Mouse (Mus musculus): ENCODE measurements at regions not wholly inside any gene's neighbourhood (a gene's known extent, or its start where the extent isn't known, plus 50 kb on each side); places are given as distances from the start of the nearest gene placed in this dataset.

DNA sequence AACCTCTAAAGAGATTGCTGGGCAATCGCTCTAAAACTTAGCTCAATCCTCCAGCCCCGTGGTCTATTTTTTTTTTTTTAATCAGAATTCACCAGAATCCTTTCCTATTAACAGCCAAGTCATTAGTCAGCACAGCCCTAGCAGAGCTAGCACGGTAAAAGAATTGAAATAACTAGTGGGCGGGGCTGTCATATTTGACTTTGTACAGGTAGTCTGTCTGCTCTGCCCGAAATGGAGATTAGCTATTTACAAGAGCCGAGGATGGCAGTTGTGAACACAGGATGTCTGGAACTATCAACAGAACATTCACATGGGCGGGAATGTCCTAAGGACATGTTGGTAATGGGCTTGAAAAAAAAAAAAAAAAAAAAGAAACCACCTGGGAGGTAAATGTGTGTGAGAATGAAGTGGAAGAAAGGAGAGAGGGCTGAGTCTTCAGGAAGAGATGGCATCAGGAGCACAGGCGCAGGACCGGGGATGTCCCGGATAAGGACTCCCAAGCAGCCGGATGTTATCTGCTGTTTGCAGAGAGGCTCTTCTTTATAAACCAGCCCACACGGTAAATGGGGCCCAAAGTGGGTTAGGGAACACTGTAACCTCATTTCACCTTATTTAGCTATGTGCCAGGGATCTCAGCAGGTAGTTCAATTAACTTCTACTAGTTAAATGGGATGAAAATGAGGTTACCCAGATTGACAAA is 283.8 kb upstream of the Adgrl2 start:
- intact Hi-C loops (cut with DNase I): no loop called here

DNA sequence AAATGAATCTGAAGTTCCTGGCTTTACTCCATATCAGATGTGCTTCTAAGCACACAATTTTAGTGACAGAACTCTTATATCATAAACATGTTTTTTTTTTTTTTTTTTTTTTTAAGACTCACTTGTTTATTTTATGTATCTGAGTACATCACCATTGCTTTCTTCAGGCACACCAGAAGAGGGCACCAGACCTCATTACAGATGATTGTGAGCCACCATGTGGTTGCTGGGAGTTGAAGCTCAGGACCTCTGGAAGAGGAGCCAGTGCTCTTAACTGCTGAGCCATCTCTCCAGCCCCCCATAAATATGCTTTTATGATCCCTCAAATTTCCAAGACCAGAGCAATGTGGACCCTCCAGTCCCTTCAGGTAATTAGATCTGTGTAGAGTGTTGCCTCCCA is 280.1 kb upstream of the Adgrl2 start:
- intact Hi-C loops (cut with DNase I): no loop called here
- DNase-seq (ENCODE audit: low spot score in 2 of 2): no peak

More for the DNA sequence above, 283.8 kb upstream of the Adgrl2 start:
- no peak for DNase-seq (ENCODE audit: low spot score in 2 of 2)

DNA sequence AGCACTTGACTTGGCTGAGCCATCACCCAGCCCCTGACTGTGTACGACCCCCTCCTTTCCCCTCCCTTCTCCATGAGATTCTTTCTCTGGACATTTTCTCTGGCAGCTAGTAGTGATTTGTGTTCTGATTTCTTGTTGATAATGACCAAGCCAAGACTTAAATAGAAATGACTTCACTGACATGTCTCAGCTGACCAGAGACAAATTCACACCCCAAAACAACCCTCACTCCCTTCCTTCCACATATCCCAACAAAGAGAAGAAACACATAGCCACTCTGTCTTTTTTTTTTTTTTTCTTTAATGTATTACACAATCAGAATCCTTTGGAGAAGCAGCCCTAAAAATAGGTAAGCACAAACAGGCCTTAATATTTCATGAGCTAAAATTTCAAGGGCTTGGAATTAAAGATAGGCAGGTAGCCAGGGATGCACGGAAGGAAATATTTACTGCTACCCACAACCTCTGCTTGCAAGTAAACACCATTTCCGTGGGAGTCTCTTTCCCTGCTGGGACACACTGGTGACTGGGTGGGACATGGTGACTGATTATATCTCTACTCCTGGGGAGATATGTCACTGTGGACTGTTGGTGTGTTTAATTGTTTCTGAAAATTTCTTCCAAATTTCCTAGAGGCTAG is 272.1 kb upstream of the Adgrl2 start:
- DNase-seq (ENCODE audit: low spot score in 2 of 2): no peak
- intact Hi-C loops (cut with DNase I): no loop called here

DNA sequence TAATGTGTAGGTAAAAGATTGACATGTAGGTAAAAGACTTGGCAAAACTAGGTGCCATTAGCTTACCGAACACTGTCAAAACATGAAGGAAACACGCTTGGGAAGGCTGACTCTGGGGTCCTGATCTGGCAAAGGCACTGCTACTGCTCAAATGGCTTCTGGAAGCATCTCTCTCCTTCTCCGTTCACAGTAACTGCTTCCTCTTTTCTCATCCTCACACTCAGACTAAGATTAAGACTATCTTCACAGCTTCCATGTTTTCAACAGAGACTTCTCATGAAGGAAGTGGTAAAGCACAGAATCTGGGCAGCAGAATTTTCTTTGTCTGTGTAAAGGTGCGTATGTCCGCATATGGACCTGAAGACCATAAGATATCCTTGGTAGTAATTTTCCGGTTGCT is 271.4 kb upstream of the Adgrl2 start:
- DNase-seq (ENCODE audit: low spot score in 2 of 2): no peak
- intact Hi-C loops (cut with DNase I): no loop called here

DNA sequence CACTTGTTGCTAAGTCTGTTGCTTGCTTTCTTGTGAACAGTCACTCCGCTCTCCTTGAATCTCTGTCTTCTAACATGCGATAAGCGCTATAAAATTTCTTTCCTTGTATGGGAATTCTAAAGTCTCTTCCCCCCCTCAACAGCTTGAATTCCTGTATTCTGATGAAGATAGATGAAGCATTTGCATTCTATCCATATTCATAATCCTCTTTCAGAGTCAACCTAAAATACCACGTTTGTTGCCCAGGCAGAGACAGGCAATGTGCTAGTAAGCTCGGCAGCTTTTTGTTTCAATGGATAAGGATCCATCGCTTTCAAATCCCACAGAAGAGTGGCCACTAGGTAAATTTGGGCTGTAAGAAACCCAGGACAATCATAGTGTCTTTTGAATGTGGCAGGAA is 268.5 kb upstream of the Adgrl2 start:
- DNase-seq (ENCODE audit: low spot score in 2 of 2): peak in 1 of 2 experiments; percentile 38
- intact Hi-C loops (cut with DNase I): no loop called here

DNA sequence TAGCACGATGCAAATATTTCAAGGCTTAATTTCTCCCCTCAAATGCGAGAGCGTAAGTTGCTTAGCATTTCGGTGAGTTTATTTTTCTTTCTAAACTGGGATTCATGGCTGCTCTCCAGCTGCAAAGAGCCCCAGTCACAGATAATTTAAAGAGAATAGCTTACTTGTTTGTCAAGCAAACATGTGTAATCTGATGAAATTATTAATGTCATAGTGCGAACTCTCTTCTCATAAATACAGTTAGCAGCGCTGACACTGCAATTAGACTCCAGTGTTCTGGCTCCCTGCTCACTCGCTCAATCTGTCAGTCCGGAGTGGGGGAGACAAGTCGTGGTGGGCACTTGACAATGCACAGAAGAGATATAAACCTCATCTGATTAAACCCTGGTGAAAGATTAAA is 266.5 kb upstream of the Adgrl2 start:
- intact Hi-C loops (cut with DNase I): no loop called here

DNA sequence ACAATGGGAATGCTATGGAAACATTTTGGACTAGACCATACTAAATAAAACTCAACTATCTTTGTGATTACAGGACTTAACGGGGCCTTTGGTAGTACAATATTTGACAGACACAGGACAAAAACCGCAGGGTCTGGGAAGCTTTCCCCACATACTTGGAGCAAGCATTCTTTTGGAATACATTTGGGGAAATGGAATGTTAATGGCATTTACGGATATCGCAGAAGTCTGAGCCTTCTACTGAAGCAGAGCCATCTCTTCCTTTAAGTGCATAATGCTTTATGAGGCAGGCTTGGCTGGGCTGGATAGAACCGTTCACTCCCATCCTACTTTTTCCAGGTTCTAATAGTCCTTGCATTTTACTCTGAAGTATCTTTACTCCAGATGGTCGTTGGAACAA is 262.7 kb upstream of the Adgrl2 start:
- intact Hi-C loops (cut with DNase I): no loop called here

More for the DNA sequence above, 266.5 kb upstream of the Adgrl2 start:
- no peak for DNase-seq (ENCODE audit: low spot score in 2 of 2)

DNA sequence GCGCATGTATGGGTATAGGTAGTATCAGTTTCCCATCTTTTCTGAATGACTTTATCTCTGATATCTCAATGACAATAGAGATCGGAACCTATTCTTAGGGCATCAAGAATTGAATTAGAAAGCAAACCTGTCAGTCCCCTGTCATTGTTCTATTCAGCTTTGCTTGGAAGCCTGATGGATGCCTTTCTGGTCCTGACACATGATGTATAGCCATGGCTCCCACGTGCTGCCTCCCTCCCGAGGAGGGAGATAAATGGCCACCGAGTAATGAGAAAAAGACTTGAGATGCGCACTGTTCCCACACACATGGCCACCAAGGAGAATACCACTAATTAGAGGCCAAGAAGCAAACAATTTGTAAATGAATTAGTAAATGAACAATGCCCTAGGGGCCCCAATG is 261.8 kb upstream of the Adgrl2 start:
- intact Hi-C loops (cut with DNase I): no loop called here

More for the DNA sequence above, 262.7 kb upstream of the Adgrl2 start:
- DNase-seq (ENCODE audit: low spot score in 2 of 2): no peak

DNA sequence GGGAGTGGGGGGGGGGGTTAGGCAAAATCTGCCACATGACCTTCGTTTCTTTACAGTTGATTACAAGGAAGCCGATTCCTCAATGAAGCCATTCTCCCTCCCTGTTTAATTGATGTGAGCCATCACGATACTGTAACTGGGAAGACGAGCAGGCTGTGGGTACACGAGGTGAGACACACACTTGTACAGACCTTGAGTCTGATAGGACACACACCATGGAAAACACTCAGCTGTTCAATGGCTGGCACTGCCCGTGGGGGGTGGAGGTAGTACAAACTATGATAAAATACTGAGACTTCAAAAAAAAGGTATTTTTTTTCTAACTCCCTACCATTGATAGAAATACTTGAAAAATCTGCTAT is 257.3 kb upstream of the Adgrl2 start:
- DNase-seq (ENCODE audit: low spot score in 2 of 2): no peak
- intact Hi-C loops (cut with DNase I): no loop called here

More for the DNA sequence above, 261.8 kb upstream of the Adgrl2 start:
- DNase-seq (ENCODE audit: low spot score in 2 of 2): no peak

DNA sequence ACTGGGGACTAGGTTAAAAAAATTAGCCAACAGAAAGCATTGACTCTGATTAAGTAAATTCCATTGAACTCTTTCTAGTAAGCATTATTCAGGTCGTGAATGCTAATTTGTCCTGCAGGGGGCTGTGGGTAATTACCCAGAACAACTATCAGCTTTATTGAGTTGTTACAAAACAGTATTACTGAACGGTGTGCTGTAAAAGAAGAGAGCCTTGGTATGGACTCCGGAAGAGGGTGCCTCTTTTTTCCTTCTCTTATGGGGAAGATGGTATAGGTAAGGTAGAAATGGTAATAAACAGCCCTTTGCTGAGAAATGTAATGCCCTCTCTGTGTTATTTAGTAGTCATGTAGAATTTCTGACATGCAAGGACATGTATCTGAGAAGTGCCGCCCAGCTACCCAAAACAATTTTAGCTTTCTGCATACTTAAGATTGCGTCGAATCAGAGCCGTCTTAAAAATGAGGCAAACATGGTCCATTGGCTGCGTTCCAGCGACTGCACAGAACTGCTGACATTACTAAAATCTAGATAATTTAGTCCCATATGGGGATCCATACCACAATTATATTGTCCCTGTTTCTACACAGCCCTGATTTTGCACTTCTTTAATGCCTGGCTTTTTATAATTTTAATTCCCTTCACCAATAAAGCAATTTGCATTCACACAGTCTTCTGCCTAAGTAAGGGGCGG is 256.7 kb upstream of the Adgrl2 start:
- peak; percentile 48 to 64 for DNase-seq (ENCODE audit: low spot score in 2 of 2)
- intact Hi-C loops (cut with DNase I): no loop called here

DNA sequence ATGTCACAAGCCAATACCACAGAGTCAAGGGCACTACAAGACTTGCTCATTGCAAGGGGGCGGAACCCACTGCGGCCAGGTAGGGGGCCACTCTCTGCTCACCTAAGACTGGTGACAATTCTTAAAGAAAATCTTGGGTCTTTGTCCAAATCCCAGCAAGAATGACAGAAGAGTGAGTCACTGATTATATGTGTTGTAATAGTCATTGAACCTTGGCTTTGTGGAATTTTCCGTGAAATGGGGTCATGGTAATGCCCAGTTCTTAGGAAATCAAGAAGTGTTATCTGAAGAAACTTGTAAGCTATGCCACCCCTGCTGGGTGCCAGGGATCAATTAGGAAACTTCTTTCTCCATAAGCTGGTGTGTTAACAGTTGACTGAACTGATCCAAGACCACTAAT is 249.3 kb upstream of the Adgrl2 start:
- DNase-seq (ENCODE audit: low spot score in 2 of 2): no peak
- intact Hi-C loops (cut with DNase I): no loop called here

DNA sequence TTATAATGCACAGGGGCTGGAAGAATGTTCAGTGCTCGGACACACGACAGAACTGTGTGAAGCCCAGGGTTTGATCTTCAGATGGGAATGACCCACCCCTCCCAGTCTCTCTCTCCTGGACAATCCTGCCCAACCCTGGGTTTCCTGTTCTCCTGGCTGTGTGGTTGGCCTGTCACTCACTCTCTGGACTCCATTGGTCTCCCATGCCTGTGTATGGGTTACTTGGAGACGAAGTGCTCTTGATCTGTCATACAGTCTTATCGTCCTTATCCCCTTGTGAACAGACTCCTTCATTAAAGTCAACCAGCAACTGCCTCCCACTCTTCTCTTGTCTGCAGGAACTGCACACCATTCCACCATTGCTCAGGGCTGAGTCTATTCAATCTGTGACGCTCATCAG is 247.7 kb upstream of the Adgrl2 start:
- intact Hi-C loops (cut with DNase I): no loop called here
- no peak for DNase-seq (ENCODE audit: low spot score in 2 of 2)

DNA sequence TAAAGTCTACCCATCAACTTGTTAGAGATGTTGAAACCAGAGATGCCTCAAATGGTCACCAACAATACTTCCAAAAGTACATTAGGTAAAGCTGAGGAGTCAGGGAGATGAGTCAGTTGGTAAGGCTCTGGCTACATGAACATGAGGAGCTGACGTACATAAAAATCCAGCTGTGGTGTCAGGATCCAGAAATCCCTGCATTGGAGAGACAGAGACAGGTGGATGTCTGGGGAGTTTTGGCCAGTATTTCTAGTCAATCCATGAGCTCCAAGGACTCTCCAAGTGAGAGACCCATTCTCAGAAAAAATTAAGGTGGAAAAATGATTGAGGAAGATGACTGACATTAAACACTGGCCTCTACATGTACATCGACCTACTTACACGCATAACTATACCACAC is 244.8 kb upstream of the Adgrl2 start:
- intact Hi-C loops (cut with DNase I): no loop called here
- no peak for DNase-seq (ENCODE audit: low spot score in 2 of 2)

DNA sequence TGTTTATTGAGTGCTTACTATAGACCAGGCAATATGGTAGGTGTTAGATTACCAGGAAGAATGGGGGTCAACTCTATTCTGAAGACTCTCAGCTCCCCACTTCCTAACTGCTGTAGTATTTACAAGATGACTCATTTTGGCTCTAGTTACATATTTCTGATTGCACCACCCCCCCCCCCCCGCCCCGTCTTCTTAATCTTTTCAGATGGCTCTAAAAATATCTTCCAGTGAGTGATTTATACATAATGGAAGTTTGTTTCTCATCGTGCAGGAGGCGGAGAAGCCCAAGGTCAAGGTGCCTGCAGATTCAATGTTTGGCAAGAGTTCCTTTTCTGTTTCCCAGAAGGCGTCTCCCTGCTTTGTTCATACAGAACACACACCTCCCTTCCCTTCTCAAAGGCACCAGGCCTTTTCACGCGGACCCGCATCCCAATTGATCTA is 243.4 kb upstream of the Adgrl2 start:
- DNase-seq (ENCODE audit: low spot score in 2 of 2): no peak
- intact Hi-C loops (cut with DNase I): no loop called here

DNA sequence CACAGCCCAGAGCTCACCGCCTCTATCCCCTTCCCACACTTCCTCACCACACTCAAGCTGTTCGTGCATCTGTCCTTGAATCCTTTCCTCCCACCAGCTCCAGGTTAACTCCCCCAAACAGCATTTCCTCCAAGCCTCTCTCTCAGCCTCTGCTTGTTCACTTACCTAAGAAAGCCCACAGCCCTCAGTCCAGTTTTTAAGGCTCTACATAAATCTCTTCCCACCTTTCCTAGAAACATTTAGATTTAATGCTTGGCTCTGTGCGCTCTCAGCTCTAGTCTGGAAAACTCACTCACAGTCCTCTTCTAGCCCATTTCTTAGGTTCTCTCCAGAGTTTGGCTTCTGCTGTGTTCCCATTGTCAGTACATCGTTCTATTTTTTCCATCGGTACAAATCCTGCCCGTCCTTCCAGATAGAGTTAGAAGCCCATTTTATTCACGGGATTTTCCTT is 242.9 kb upstream of the Adgrl2 start:
- peak; percentile 25 to 58 for DNase-seq (ENCODE audit: low spot score in 2 of 2)
- intact Hi-C loops (cut with DNase I): no loop called here

DNA sequence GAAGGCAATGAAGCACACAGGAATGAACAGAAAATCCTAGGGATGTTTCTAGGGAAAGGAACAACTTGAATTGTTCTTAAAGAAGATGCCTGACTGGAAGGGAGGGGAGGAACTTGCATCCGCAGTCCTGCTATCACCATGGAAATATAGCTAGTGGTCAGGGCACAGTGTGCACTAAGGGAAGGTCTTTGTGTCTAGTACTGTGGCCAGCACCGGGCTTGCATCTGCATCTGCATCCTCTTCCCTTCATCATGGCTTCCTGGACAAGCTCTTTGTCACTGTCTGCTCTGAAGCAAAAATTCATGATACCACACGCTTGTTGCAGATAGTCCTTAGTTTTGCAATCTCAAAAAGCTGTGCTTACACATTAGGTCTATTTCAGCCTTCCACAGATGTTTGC is 241.0 kb upstream of the Adgrl2 start:
- intact Hi-C loops (cut with DNase I): no loop called here

DNA sequence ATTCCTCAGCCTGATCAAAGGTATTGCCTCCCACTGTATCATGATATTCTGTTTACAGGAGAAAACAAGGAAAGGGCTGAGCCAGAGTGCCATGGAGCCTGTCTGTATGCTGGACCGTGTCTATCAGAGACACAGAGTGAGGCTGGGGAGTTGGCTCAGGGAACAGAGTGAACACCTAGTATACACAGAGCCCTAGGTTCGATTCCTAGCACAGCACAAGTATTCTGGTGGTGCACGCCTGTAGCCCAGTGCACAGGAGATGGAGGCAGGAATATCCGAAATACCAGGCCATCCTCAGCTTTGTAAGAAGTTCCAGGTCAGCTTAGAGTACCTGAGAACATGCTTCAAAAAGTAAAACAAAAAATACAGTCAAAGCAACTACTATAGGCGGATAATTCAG is 237.2 kb upstream of the Adgrl2 start:
- intact Hi-C loops (cut with DNase I): no loop called here
- no peak for DNase-seq (ENCODE audit: low spot score in 2 of 2)

More for the DNA sequence above, 241.0 kb upstream of the Adgrl2 start:
- DNase-seq (ENCODE audit: low spot score in 2 of 2): no peak

DNA sequence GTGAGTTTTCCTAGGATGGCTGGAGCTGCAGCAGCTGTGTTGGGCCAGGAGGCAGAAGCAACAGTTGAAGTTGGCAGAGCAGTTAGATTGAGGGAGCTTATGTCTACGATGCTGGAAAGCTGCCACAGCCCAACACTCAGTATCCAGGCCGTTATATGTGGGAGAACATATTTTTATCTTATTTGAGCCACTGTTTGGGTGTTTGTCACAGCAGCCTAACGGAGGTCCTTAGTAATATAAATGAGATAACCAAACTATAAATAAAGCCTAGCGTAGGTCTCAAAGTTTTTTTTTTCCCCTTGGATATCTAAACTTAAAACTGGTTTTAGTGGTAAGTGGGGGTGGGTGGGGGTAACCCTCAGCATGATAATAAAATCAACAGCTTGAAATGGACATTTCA is 236.4 kb upstream of the Adgrl2 start:
- no peak for DNase-seq (ENCODE audit: low spot score in 2 of 2)
- intact Hi-C loops (cut with DNase I): no loop called here

DNA sequence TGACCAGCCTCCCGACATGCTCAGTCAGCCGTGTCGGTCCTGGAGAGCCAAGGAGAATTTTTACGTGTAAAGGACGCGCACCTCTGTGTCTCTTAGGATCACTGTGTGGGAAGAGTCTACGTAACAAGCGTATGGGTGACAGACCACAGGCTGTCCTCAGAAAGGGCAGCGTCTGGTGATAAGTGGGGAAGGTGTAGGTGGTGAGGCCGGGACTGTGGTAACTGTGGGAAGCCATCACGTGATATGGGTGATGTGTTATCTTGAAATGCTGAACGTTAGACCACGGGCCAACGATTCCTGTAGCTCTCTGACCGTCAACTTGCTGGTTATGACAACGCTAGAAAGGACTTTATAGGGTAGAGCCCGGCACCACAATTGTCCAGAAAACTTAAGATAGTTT is 235.3 kb upstream of the Adgrl2 start:
- no peak for DNase-seq (ENCODE audit: low spot score in 2 of 2)
- intact Hi-C loops (cut with DNase I): no loop called here

DNA sequence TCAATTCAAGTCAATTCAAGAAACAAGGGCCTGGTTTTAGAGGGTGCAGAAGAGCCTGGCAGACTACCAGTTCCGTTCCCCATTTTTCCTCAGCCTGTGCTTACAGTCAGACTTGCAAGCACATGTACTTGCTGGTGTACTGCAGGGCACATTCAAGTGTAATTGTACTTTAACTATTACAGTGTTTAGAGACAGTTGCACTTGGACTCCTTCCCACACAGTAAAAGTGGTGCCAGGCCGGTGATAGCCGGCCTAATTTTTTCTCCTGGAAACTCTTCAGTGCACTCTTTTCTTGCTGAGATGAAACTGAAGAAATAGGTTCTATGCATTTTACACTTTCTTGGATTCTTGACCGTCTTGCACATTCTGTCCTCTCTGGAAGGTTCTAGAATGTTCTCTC is 233.9 kb upstream of the Adgrl2 start:
- intact Hi-C loops (cut with DNase I): no loop called here
- DNase-seq (ENCODE audit: low spot score in 2 of 2): peak; percentile 7 to 17

DNA sequence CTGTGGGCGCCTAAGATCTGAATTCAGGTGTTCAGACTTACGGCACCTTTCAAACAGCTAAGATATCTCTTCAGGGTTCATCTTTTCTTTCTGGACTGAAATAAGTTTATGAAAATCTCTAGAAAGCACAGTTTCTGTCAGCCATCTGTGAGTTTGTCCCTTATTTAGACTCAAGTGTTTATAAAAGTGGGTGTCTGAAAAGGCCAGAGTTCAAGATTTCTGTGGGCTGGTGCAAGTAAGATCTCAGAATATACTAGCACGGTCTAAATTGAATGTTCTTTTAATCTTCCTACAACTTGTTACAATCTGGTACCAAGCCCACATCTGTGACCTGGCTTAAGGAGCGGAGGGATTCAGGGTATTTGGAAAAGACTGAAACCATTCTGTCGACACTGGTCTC is 233.4 kb upstream of the Adgrl2 start:
- intact Hi-C loops (cut with DNase I): no loop called here
- DNase-seq (ENCODE audit: low spot score in 2 of 2): no peak

Data from left cerebral cortex, postnatal 14 days (tissue).